Mouse (Mus musculus): ENCODE data around the gene Lnx1. TPM values are rescaled to one million over a fixed set of nuclear protein-coding genes. Genes with fewer than 3 reads are reported as not detected.

Gene Lnx1
- polyA plus RNA-seq, 1 experiment from 2014 or later: 0.83 TPM

DNA sequence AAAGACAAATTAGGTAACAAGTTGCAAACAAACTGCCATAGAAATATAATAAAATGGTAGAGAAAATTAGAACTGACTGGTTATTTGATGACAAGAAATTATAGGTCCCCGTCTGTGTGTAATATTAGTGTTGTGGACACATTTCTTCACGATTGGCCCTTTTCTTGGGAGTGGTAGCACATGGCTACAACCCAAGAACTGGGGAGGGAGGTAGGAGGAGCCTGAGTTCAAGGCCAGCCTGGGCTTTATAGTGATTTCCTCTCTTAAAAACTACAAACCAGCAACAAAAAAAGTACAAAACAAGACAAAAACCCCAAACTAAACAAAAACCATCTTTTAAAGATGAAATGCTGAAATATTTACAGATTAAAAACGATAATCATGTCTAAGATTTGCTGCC lies 31.8 kb downstream of the Lnx1 start:
- Histone ChIP-seq H3K4me1 (no peaks in the 10 kb centered on the region), H3K4me2 (replicated peaks) (no peak overlapping the region), H3K36me3 (no peaks in the 10 kb centered on the region), H3K27ac (replicated peaks) (no peak overlapping the region), H3K9ac (replicated peaks) (no peak overlapping the region), H3K27me3 (peaks cover 5% of the 10 kb centered on the region; the same call in 1 of the 2 replicates), H3K9me3 (no peaks in the 10 kb centered on the region), H3K4me3 (no peak overlapping the region)
- 91% methylated on average over 3 of the region's 3 CpGs for WGBS
- ATAC-seq (ENCODE audit: low FRiP score, low read depth): no peak

- H3K4me2 ChIP-seq (replicated peaks): no peak overlapping the region
- H3K9me3 ChIP-seq: no peaks in the 10 kb centered on the region
- H3K36me3 ChIP-seq: no peaks in the 10 kb centered on the region
- no peak overlapping the region for H3K4me3 ChIP-seq
- ATAC-seq (ENCODE audit: low FRiP score, low read depth): no peak
- H3K9ac ChIP-seq (replicated peaks): no peak overlapping the region
- WGBS: 90% methylated on average over 6 of the region's 6 CpGs
- no peak overlapping the region for H3K27ac ChIP-seq (replicated peaks)
- no peaks in the 10 kb centered on the region for H3K4me1 ChIP-seq
- no peaks in the 10 kb centered on the region for H3K27me3 ChIP-seq
These were observed 32.8 kb downstream of the Lnx1 start for GRCm38 (mm10) chr5:74669925-74670324.

GRCm38 (mm10) chr5:74668956-74669355 lies 33.8 kb downstream of the Lnx1 start:
- no peaks in the 10 kb centered on the region for H3K27me3 ChIP-seq
- H3K4me2 ChIP-seq (replicated peaks): no peak overlapping the region
- 78% methylated on average over 6 of the region's 6 CpGs for WGBS
- H3K9me3 ChIP-seq: no peaks in the 10 kb centered on the region
- H3K4me1 ChIP-seq: no peaks in the 10 kb centered on the region
- no peak for ATAC-seq (ENCODE audit: low FRiP score, low read depth)
- no peak overlapping the region for H3K4me3 ChIP-seq
- no peaks in the 10 kb centered on the region for H3K36me3 ChIP-seq
- H3K27ac ChIP-seq (replicated peaks): no peak overlapping the region
- no peak overlapping the region for H3K9ac ChIP-seq (replicated peaks)

GRCm38 (mm10) chr5:74662618-74663017 lies 40.1 kb downstream of the Lnx1 start:
- 74% methylated on average over 1 of the region's 1 CpGs for WGBS
- Histone ChIP-seq H3K4me1 (no peaks in the 10 kb centered on the region), H3K4me2 (replicated peaks) (no peak overlapping the region), H3K9me3 (no peaks in the 10 kb centered on the region), H3K9ac (replicated peaks) (no peak overlapping the region), H3K27ac (replicated peaks) (no peak overlapping the region), H3K27me3 (no peaks in the 10 kb centered on the region), H3K36me3 (no peaks in the 10 kb centered on the region), H3K4me3 (no peak overlapping the region)
- ATAC-seq (ENCODE audit: low FRiP score, low read depth): no peak

DNA sequence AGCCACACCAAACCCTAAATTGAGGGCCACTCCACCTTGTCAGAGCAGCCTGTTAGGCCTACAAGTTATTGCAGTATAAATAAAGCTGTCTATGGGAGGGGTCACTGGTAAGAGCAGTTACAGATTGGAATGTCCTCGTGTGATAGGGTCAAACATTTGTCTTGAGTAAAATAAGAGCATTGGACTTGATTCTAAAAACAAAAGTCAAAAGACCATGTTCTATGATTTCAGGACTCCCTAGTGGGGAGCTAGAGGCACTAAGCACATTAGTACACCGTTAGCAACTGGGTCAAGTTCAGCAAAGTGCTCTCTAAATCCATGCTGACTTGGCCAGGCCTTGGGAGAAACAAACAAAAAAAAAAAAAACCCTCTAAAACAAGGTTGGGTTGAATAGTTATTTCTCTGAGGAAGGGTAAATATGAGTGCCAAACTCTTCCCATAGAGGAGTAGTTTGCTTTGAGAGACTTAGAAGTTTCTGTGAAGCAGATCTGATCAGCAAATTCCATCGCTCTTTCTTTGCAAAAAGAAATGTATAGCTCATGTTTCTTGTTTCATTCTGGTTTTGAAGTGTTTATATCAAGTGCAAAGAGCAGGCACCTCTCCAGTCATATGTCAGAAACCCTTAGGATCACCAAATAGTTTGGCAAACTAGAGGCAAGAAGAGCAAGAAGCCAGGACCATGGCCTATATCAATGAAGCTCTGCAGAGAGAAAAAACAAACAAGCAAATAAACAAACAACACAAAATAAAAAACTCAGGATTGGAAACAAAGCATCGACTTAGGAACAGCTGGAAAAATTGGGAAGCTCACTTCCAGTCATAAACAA lies 40.8 kb downstream of the Lnx1 start:
- H3K27me3 ChIP-seq: no peaks in the 10 kb centered on the region
- no peak overlapping the region for H3K27ac ChIP-seq (replicated peaks)
- WGBS: 81% methylated on average over 4 of the region's 4 CpGs
- H3K4me2 ChIP-seq (replicated peaks): no peak overlapping the region
- no peaks in the 10 kb centered on the region for H3K9me3 ChIP-seq
- H3K4me1 ChIP-seq: no peaks in the 10 kb centered on the region
- no peaks in the 10 kb centered on the region for H3K36me3 ChIP-seq
- H3K9ac ChIP-seq (replicated peaks): no peak overlapping the region
- no peak for ATAC-seq (ENCODE audit: low FRiP score, low read depth)
- H3K4me3 ChIP-seq: no peak overlapping the region

GRCm38 (mm10) chr5:74659856-74660255 lies 42.9 kb downstream of the Lnx1 start:
- ATAC-seq (ENCODE audit: low FRiP score, low read depth): no peak
- WGBS: 82% methylated on average over 4 of the region's 4 CpGs
- no peaks in the 10 kb centered on the region; the same call in 1 of the 2 replicates for H3K27me3 ChIP-seq
- H3K36me3 ChIP-seq: no peaks in the 10 kb centered on the region
- no peak overlapping the region for H3K4me2 ChIP-seq (replicated peaks)
- H3K27ac ChIP-seq (replicated peaks): no peak overlapping the region
- H3K9me3 ChIP-seq: no peaks in the 10 kb centered on the region
- no peak overlapping the region for H3K4me3 ChIP-seq
- no peak overlapping the region for H3K9ac ChIP-seq (replicated peaks)
- no peaks in the 10 kb centered on the region for H3K4me1 ChIP-seq

DNA sequence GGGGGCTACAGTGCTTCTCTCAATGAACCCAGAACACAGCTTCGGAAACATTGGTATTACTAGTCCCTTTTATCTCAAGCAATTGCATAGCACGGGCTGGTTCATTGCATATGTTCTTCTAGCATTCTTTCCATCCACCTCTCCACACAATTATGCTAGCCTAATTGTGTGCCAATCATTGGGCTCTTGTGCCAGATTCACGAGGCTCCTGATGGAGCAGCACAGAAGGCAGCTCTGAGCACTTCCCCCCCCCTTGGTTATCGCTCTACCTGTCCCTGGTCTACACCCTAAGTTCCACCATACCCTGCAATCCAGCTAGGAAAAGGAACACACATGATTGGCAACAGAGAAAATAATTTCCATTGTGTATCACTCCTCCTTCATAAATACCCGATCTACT lies 43.4 kb downstream of the Lnx1 start:
- H3K4me2 ChIP-seq (replicated peaks): no peak overlapping the region
- WGBS: 82% methylated on average over 5 of the region's 5 CpGs
- H3K9ac ChIP-seq (replicated peaks): no peak overlapping the region
- no peak for ATAC-seq (ENCODE audit: low FRiP score, low read depth)
- H3K27ac ChIP-seq (replicated peaks): no peak overlapping the region
- H3K27me3 ChIP-seq: no peaks in the 10 kb centered on the region; the same call in 1 of the 2 replicates
- no peaks in the 10 kb centered on the region for H3K4me1 ChIP-seq
- no peak overlapping the region for H3K4me3 ChIP-seq
- no peaks in the 10 kb centered on the region for H3K36me3 ChIP-seq
- no peaks in the 10 kb centered on the region for H3K9me3 ChIP-seq

- no peak overlapping the region for H3K27ac ChIP-seq (replicated peaks)
- H3K27me3 ChIP-seq: no peaks in the 10 kb centered on the region; the same call in 1 of the 2 replicates
- no peak overlapping the region for H3K4me3 ChIP-seq
- WGBS: 84% methylated on average over 6 of the region's 6 CpGs
- no peaks in the 10 kb centered on the region for H3K4me1 ChIP-seq
- no peak for ATAC-seq (ENCODE audit: low FRiP score, low read depth)
- no peaks in the 10 kb centered on the region for H3K36me3 ChIP-seq
- H3K4me2 ChIP-seq (replicated peaks): no peak overlapping the region
- H3K9me3 ChIP-seq: no peaks in the 10 kb centered on the region
- H3K9ac ChIP-seq (replicated peaks): no peak overlapping the region
These were observed 44.8 kb downstream of the Lnx1 start for GRCm38 (mm10) chr5:74657930-74658329.

- no peaks in the 10 kb centered on the region for H3K4me1 ChIP-seq
- no peak for ATAC-seq (ENCODE audit: low FRiP score, low read depth)
- no peak overlapping the region for H3K4me2 ChIP-seq (replicated peaks)
- no peaks in the 10 kb centered on the region for H3K36me3 ChIP-seq
- 88% methylated on average over 5 of the region's 5 CpGs for WGBS
- H3K27ac ChIP-seq (replicated peaks): no peak overlapping the region
- no peak overlapping the region for H3K4me3 ChIP-seq
- H3K9ac ChIP-seq (replicated peaks): no peak overlapping the region
- H3K9me3 ChIP-seq: no peaks in the 10 kb centered on the region
- no peaks in the 10 kb centered on the region; the same call in 1 of the 2 replicates for H3K27me3 ChIP-seq
These were observed 46.3 kb downstream of the Lnx1 start for GRCm38 (mm10) chr5:74656410-74656809.

GRCm38 (mm10) chr5:74654527-74654926 lies 48.2 kb downstream of the Lnx1 start:
- Histone ChIP-seq H3K27me3 (no peaks in the 10 kb centered on the region; the same call in 1 of the 2 replicates), H3K4me3 (no peak overlapping the region), H3K9me3 (no peaks in the 10 kb centered on the region), H3K27ac (replicated peaks) (no peak overlapping the region), H3K36me3 (no peaks in the 10 kb centered on the region), H3K4me1 (no peaks in the 10 kb centered on the region), H3K9ac (replicated peaks) (no peak overlapping the region), H3K4me2 (replicated peaks) (no peak overlapping the region)
- WGBS: 90% methylated on average over 6 of the region's 6 CpGs
- no peak for ATAC-seq (ENCODE audit: low FRiP score, low read depth)

- Histone ChIP-seq H3K4me1 (no peaks in the 10 kb centered on the region), H3K4me2 (replicated peaks) (no peak overlapping the region), H3K27ac (replicated peaks) (no peak overlapping the region), H3K9me3 (no peaks in the 10 kb centered on the region), H3K9ac (replicated peaks) (no peak overlapping the region), H3K4me3 (no peak overlapping the region), H3K36me3 (no peaks in the 10 kb centered on the region), H3K27me3 (no peaks in the 10 kb centered on the region; the same call in 1 of the 2 replicates)
- WGBS: 95% methylated on average over 10 of the region's 10 CpGs
- no peak for ATAC-seq (ENCODE audit: low FRiP score, low read depth)
These were observed 48.9 kb downstream of the Lnx1 start for GRCm38 (mm10) chr5:74653766-74654165.

DNA sequence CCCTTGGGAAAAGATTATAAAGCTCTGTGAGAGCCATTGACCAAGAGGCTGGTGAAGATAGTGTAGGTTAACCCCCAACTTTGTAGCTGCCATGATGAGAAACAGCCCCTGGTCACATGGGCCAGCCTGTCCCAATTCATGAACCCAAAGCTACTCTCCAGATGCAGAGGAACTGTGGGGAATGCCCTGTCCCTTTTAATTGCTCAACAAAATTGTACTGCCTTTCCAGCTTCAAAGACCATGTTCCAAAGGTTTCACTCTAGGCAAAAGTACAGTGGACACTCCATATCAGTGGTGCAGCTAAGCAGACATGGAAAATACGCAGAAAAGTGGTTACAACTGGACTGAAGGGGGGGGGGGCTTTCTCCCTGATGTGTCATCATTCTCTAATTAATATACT lies 53.6 kb downstream of the Lnx1 start:
- no peak overlapping the region for H3K4me2 ChIP-seq (replicated peaks)
- no peaks in the 10 kb centered on the region for H3K27me3 ChIP-seq
- no peaks in the 10 kb centered on the region for H3K9me3 ChIP-seq
- no peaks in the 10 kb centered on the region for H3K4me1 ChIP-seq
- ATAC-seq (ENCODE audit: low FRiP score, low read depth): no peak
- no peak overlapping the region for H3K9ac ChIP-seq (replicated peaks)
- 93% methylated on average over 1 of the region's 1 CpGs for WGBS
- H3K27ac ChIP-seq (replicated peaks): no peak overlapping the region
- no peak overlapping the region for H3K4me3 ChIP-seq
- H3K36me3 ChIP-seq: no peaks in the 10 kb centered on the region

- no peak overlapping the region for H3K4me2 ChIP-seq (replicated peaks)
These were observed 54.5 kb downstream of the Lnx1 start for GRCm38 (mm10) chr5:74648216-74648615.

More at GRCm38 (mm10) chr5:74648216-74648615, 54.5 kb downstream of the Lnx1 start:
- no peak for ATAC-seq (ENCODE audit: low FRiP score, low read depth)
- H3K4me3 ChIP-seq: no peak overlapping the region
- no peaks in the 10 kb centered on the region for H3K9me3 ChIP-seq
- H3K36me3 ChIP-seq: no peaks in the 10 kb centered on the region
- no peak overlapping the region for H3K27ac ChIP-seq (replicated peaks)
- no peaks in the 10 kb centered on the region for H3K27me3 ChIP-seq
- WGBS: 83% methylated on average over 9 of the region's 9 CpGs
- no peak overlapping the region for H3K9ac ChIP-seq (replicated peaks)
- no peaks in the 10 kb centered on the region for H3K4me1 ChIP-seq
